Mouse (Mus musculus) hindbrain, embryonic 14.5 days (tissue): ENCODE results near the gene Uba3. TPM values are rescaled to one million over a fixed set of nuclear protein-coding genes. Genes with fewer than 3 reads are reported as not detected.
A peak's percentile ranks its signal among the peaks of the same experiment; 100 is the strongest.

Experiments
- ATAC-seq: fragments of 200-750 bp; cut with Nextera tagmentation; 2 replicates; pipeline ENCODE4 v1.8.0; 2017; ENCODE audit warnings: moderate number of reproducible peaks, mild to moderate bottlenecking, moderate TSS enrichment, moderate library complexity; ENCODE audit not compliant: low FRiP score
- DNase-seq: peaks from one replicate; pipeline ENCODE4 v3.0.0-alpha.2; 2015; ENCODE audit warnings: low spot score
- H3K27ac ChIP-seq: fragments of 300-500 bp; sonication (generic); 2 replicates; pipeline ENCODE4 v1.5.1; 2014; ENCODE audit warnings: mild to moderate bottlenecking, moderate library complexity
- H3K27me3 ChIP-seq: fragments of 300-500 bp; sonication (generic); 2 replicates; pipeline ENCODE4 v1.6.1; 2014; ENCODE audit warnings: mild to moderate bottlenecking, low read length, mixed read lengths; ENCODE audit not compliant: control insufficient read depth, insufficient read depth
- H3K36me3 ChIP-seq: fragments of 300-500 bp; sonication (generic); replicated peaks from 2 replicates; pipeline ENCODE4 v1.6.1; 2014; ENCODE audit not compliant: control insufficient read depth, insufficient read depth
- H3K4me1 ChIP-seq: fragments of 300-500 bp; sonication (generic); replicated peaks from 2 replicates; pipeline ENCODE4 v1.6.1; 2014; ENCODE audit warnings: antibody characterized with exemption, low read length, mixed read lengths; ENCODE audit not compliant: control insufficient read depth, insufficient read depth
- H3K4me2 ChIP-seq: fragments of 300-500 bp; sonication (generic); replicated peaks from 2 replicates; pipeline ENCODE4 v1.6.1; 2014; ENCODE audit warnings: mild to moderate bottlenecking, moderate library complexity
- H3K4me3 ChIP-seq: fragments of 300-500 bp; sonication (generic); replicated peaks from 2 replicates; pipeline ENCODE4 v1.5.1; 2014; ENCODE audit warnings: mild to moderate bottlenecking, low read length
- H3K9ac ChIP-seq: fragments of 300-500 bp; sonication (generic); 2 replicates; pipeline ENCODE4 v1.6.1; 2014
- H3K9me3 ChIP-seq: fragments of 300-500 bp; sonication (generic); 2 replicates; pipeline ENCODE4 v1.6.1; 2016; ENCODE audit warnings: low read length; ENCODE audit not compliant: control insufficient read depth
- whole genome bisulfite sequencing: fragments of 180-500 bp; shearing (Covaris S2); extraction: QIAGEN DNeasy Blood & Tissue Kit; methylation state at CpG from one replicate; pipeline ENCODE4 v1.1.7; 2014; 5-methylcytosine and 5-hydroxymethylcytosine counted together
- polyA plus RNA-seq: library from polyadenylated mRNA; unstranded; fragments of >200 nt; fragmentation: Nextera tagmentation; extraction: Ambion mirVana; gene quantifications from 2 replicates; pipeline ENCODE4 v1.2.1, GENCODE M21; 2014

Uba3 gene
- polyA plus RNA-seq, 1 experiment from 2014 or later: 95.8 TPM

GRCm38 (mm10) chr6:97234911-97235668, 29.6 kb upstream of the Uba3 start:
- Histone ChIP-seq H3K9me3 (no peaks in the 10 kb centered on the region), H3K4me1 (no peaks in the 10 kb centered on the region), H3K36me3 (peaks cover 31% of the 10 kb centered on the region), H3K27ac (no peak overlapping the region), H3K4me2 (no peak overlapping the region), H3K9ac (no peak overlapping the region), H3K4me3 (no peak overlapping the region), H3K27me3 (no peaks in the 10 kb centered on the region)
- ATAC-seq (no peak), DNase-seq (no peak)
- WGBS: 85% methylated on average over 7 of the region's 7 CpGs

GRCm38 (mm10) chr6:97227067-97227847, 21.8 kb upstream of the Uba3 start:
- Histone ChIP-seq H3K9me3 (no peaks in the 10 kb centered on the region), H3K36me3 (peaks cover 29% of the 10 kb centered on the region), H3K4me1 (peaks cover 5% of the 10 kb centered on the region; the same call in 1 of the 2 replicates), H3K4me3 (no peak overlapping the region), H3K4me2 (no peak overlapping the region), H3K27ac (no peak overlapping the region), H3K9ac (no peak overlapping the region), H3K27me3 (no peaks in the 10 kb centered on the region)
- no peak for ATAC-seq
- 97% methylated on average over 9 of the region's 9 CpGs for WGBS
- no peak for DNase-seq

GRCm38 (mm10) chr6:97226083-97226491, 20.6 kb upstream of the Uba3 start:
- peaks cover 5% of the 10 kb centered on the region for H3K4me1 ChIP-seq
- peak overlapping the region; percentile 66 for H3K27ac ChIP-seq
- DNase-seq (no peak), ATAC-seq (peak; percentile 51; the same call in 1 of the 2 replicates)
- no peaks in the 10 kb centered on the region for H3K9me3 ChIP-seq
- no peaks in the 10 kb centered on the region for H3K27me3 ChIP-seq
- WGBS: 19% methylated on average over 1 of the region's 1 CpGs
- no peak overlapping the region for H3K4me2 ChIP-seq
- H3K36me3 ChIP-seq: peaks cover 17% of the 10 kb centered on the region
- H3K9ac ChIP-seq: no peak overlapping the region
- no peak overlapping the region for H3K4me3 ChIP-seq

GRCm38 (mm10) chr6:97224505-97224904, 19.1 kb upstream of the Uba3 start:
- Histone ChIP-seq H3K27ac (no peak overlapping the region), H3K9me3 (no peaks in the 10 kb centered on the region), H3K9ac (no peak overlapping the region), H3K4me1 (peaks cover 5% of the 10 kb centered on the region), H3K36me3 (peaks cover 2% of the 10 kb centered on the region), H3K4me2 (no peak overlapping the region), H3K4me3 (no peak overlapping the region), H3K27me3 (no peaks in the 10 kb centered on the region)
- ATAC-seq: no peak
- WGBS: 92% methylated on average over 8 of the region's 8 CpGs
- DNase-seq: no peak

- 81% methylated on average over 4 of the region's 4 CpGs for WGBS
- Histone ChIP-seq H3K36me3 (no peaks in the 10 kb centered on the region; the same call in 1 of the 2 replicates), H3K4me1 (peaks cover 5% of the 10 kb centered on the region), H3K9ac (no peak overlapping the region), H3K27ac (no peak overlapping the region), H3K9me3 (no peaks in the 10 kb centered on the region), H3K27me3 (no peaks in the 10 kb centered on the region), H3K4me3 (no peak overlapping the region), H3K4me2 (no peak overlapping the region)
- ATAC-seq (no peak), DNase-seq (no peak)
Measured at GRCm38 (mm10) chr6:97223566-97223965, 18.1 kb upstream of the Uba3 start.

- Histone ChIP-seq H3K36me3 (no peaks in the 10 kb centered on the region; the same call in 1 of the 2 replicates), H3K27me3 (no peaks in the 10 kb centered on the region), H3K9me3 (no peaks in the 10 kb centered on the region), H3K4me2 (no peak overlapping the region), H3K9ac (no peak overlapping the region), H3K4me1 (peaks cover 5% of the 10 kb centered on the region), H3K27ac (no peak overlapping the region), H3K4me3 (no peak overlapping the region)
- DNase-seq (no peak), ATAC-seq (no peak)
- 81% methylated on average over 5 of the region's 5 CpGs for WGBS
Measured at GRCm38 (mm10) chr6:97222931-97223467, 17.6 kb upstream of the Uba3 start.

- no peak overlapping the region for H3K4me2 ChIP-seq
- no peak overlapping the region for H3K9ac ChIP-seq
- no peak overlapping the region for H3K4me3 ChIP-seq
- DNase-seq: no peak
- H3K27me3 ChIP-seq: no peaks in the 10 kb centered on the region
- H3K9me3 ChIP-seq: no peaks in the 10 kb centered on the region
- H3K36me3 ChIP-seq: no peaks in the 10 kb centered on the region; the same call in 1 of the 2 replicates
- H3K4me1 ChIP-seq: peaks cover 5% of the 10 kb centered on the region
- no peak overlapping the region for H3K27ac ChIP-seq
- WGBS: 60% methylated on average over 6 of the region's 6 CpGs
- ATAC-seq: no peak
Measured at GRCm38 (mm10) chr6:97222321-97222720, 16.9 kb upstream of the Uba3 start.

- ATAC-seq (no peak), DNase-seq (no peak)
- no peaks in the 10 kb centered on the region for H3K36me3 ChIP-seq
- no peak overlapping the region for H3K4me3 ChIP-seq
- H3K4me2 ChIP-seq: no peak overlapping the region
- WGBS: 68% methylated on average over 15 of the region's 15 CpGs
- H3K9me3 ChIP-seq: no peaks in the 10 kb centered on the region
- no peaks in the 10 kb centered on the region for H3K27me3 ChIP-seq
- H3K27ac ChIP-seq: no peak overlapping the region
- no peak overlapping the region for H3K9ac ChIP-seq
- peaks cover 7% of the 10 kb centered on the region for H3K4me1 ChIP-seq
Measured at GRCm38 (mm10) chr6:97221205-97222025, 16.0 kb upstream of the Uba3 start.
